Mouse (Mus musculus) kidney, embryonic 16.5 days (tissue): ENCODE results near the gene Acvr1b. TPM values are rescaled to one million over a fixed set of nuclear protein-coding genes. Genes with fewer than 3 reads are reported as not detected.
A peak's percentile ranks its signal among the peaks of the same experiment; 100 is the strongest.

ENCODE experiments used
- ATAC-seq: fragments of 200-750 bp; cut with Nextera tagmentation; 2 replicates; pipeline ENCODE4 v1.8.0; 2017; ENCODE audit warnings: moderate TSS enrichment; ENCODE audit not compliant: low FRiP score, low TSS enrichment
- H3K27ac ChIP-seq: fragments of 300-500 bp; sonication (generic); 2 replicates; pipeline ENCODE4 v1.5.1; 2014; ENCODE audit warnings: low read length
- H3K27me3 ChIP-seq: fragments of 300-500 bp; sonication (generic); 2 replicates; pipeline ENCODE4 v1.6.1; 2014; ENCODE audit warnings: low read length, control low read depth, mixed read lengths; ENCODE audit not compliant: insufficient read depth
- H3K36me3 ChIP-seq: fragments of 300-500 bp; sonication (generic); 2 replicates; pipeline ENCODE4 v1.6.1; 2014; ENCODE audit warnings: low read length, control low read depth, mixed read lengths; ENCODE audit not compliant: insufficient read depth
- H3K4me1 ChIP-seq: fragments of 300-500 bp; sonication (generic); 2 replicates; pipeline ENCODE4 v1.6.1; 2014; ENCODE audit warnings: low read length, control low read depth, mixed read lengths; ENCODE audit not compliant: insufficient read depth
- H3K4me2 ChIP-seq: fragments of 300-500 bp; sonication (generic); replicated peaks from 2 replicates; pipeline ENCODE4 v1.6.1; 2014; ENCODE audit warnings: low read depth, low read length
- H3K4me3 ChIP-seq: fragments of 300-500 bp; sonication (generic); 2 replicates; pipeline ENCODE4 v1.5.1; 2014; ENCODE audit warnings: mild to moderate bottlenecking, low read length
- H3K9ac ChIP-seq: fragments of 300-500 bp; sonication (generic); replicated peaks from 2 replicates; pipeline ENCODE4 v1.6.1; 2014; ENCODE audit warnings: low read length
- H3K9me3 ChIP-seq: fragments of 300-500 bp; sonication (generic); 2 replicates; pipeline ENCODE4 v1.6.1; 2016; ENCODE audit warnings: low read length, control low read depth
- WGBS: fragments of 180-500 bp; shearing (Covaris S2); extraction: QIAGEN DNeasy Blood & Tissue Kit; methylation state at CpG from one replicate; pipeline ENCODE4 v1.1.7; 2014; 5-methylcytosine and 5-hydroxymethylcytosine counted together
- polyA plus RNA-seq: library from polyadenylated mRNA; unstranded; fragments of >200 nt; fragmentation: Nextera tagmentation; extraction: Ambion mirVana; gene quantifications from 2 replicates; pipeline ENCODE4 v1.2.1, GENCODE M21; 2015

The Acvr1b gene
- polyA plus RNA-seq, 1 experiment from 2014 or later: 8.8 TPM

DNA sequence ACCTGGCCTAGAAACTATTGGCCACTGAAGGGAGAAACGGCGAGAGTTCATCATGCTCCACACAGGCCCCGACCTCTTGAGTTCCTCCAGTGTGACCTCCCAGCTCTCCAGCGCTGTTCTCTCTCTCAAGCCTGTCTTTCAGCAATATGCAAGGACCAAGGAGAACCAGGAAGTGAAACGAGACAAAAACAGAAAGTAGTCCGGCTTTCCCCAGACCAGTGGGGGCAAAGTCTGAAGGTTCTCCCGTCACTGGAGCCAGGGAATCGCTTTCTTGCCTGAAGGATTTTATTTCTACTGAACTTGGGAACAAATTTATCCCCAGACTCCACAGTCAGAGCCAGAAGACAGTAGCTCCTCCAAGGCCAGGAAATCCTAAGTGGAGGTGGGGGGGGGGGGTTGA is 29.1 kb upstream of the Acvr1b start:
- peak overlapping the region; percentile 60 for H3K27ac ChIP-seq
- H3K27me3 ChIP-seq: no peaks in the 10 kb centered on the region
- no peak overlapping the region for H3K4me3 ChIP-seq
- H3K4me2 ChIP-seq: no peak overlapping the region
- H3K9me3 ChIP-seq: no peaks in the 10 kb centered on the region
- H3K9ac ChIP-seq: no peak overlapping the region
- H3K36me3 ChIP-seq: no peaks in the 10 kb centered on the region
- peaks cover 75% of the 10 kb centered on the region for H3K4me1 ChIP-seq
- no peak for ATAC-seq
- WGBS: 67% methylated on average over 8 of the region's 8 CpGs

DNA sequence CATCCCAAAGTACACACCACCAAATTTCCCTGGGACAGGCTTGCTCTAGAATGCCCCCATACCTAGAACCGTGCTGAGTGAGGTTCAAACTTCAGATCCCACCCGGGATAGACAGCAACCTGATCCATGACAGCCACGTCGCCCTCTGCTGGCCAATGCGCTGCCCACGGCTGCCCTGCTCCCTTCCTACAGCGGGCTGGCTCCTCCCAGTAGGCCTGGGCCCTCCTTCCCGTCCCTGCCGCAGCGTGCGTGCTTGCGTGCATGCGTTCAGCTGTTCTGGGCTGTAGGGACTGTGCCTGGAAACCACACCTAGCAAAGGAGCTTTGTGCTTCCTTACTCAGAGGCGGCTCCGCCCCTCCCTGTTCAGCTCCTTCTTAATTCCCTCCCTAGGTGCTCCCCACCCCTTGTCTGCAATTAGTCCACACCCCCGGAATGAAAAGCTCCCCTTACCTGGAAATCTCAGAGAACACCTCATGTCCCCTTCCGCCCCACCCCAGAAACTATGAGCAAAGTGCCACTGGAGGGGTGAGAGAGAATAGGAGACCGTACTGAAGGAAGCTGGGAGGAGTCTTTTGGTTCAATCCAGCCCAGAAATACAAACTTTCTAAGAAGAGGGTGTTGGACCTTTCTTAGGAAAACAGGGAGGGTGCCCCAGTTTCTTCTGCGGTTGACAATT is 28.3 kb upstream of the Acvr1b start:
- peak; percentile 90 for ATAC-seq
- H3K9ac ChIP-seq: peak overlapping the region; percentile 65
- H3K27ac ChIP-seq: peak overlapping the region; percentile 60
- no peaks in the 10 kb centered on the region for H3K36me3 ChIP-seq
- H3K4me1 ChIP-seq: peaks cover 67% of the 10 kb centered on the region
- WGBS: 11% methylated on average over 19 of the region's 19 CpGs
- H3K4me2 ChIP-seq: peak overlapping the region; percentile 50
- H3K4me3 ChIP-seq: peak overlapping the region; percentile 13; the same call in 1 of the 2 replicates
- no peaks in the 10 kb centered on the region for H3K9me3 ChIP-seq
- H3K27me3 ChIP-seq: no peaks in the 10 kb centered on the region

DNA sequence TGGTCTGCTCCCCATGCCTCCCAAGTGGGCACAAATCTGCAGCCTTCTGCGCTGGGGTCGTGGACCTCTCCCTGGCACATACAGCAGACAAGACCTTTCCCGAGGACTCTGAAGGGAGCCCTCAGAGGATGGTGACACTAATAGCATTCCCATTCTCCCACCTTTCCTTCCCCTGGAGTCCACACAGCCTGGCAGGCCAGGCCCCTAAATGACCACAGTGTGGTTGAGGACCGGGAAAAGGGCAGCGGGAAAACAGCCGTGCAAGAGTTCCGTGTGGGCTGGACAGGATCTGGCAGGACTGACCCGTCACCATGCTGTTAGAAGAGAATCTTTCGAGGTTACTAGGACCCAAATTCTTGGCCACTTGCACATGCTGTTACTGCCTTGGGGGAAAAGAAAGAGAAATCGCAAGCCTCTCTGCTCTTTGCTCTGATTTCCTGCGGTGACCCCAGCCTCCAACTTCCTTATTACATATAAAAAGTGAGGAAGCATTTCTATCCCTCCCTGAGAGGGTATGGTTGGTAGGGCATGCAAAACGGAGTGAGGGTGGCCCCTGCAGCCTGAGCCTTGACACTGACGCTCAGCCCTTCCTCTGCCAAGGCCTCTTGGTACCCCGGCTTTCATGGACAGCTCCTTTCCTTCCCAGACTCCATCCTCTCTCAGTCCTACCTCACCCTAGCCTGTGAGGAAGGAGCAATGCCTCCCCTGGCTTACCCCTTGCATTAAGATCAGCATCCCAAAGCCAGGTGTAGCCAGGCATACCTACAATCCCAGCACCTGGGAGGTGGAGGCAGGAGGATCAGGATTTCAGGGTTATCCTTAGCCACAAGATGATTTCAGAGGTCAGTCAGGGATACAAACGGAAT is 27.5 kb upstream of the Acvr1b start:
- WGBS: 57% methylated on average over 15 of the region's 15 CpGs
- Histone ChIP-seq H3K4me2 (peak overlapping the region; percentile 50), H3K9me3 (no peaks in the 10 kb centered on the region), H3K36me3 (no peaks in the 10 kb centered on the region), H3K4me3 (no peak overlapping the region; the same call in 1 of the 2 replicates), H3K4me1 (peaks cover 62% of the 10 kb centered on the region), H3K27me3 (no peaks in the 10 kb centered on the region), H3K9ac (peak overlapping the region; percentile 65), H3K27ac (peak overlapping the region; percentile 60; the same call in 1 of the 2 replicates)
- no peak for ATAC-seq

DNA sequence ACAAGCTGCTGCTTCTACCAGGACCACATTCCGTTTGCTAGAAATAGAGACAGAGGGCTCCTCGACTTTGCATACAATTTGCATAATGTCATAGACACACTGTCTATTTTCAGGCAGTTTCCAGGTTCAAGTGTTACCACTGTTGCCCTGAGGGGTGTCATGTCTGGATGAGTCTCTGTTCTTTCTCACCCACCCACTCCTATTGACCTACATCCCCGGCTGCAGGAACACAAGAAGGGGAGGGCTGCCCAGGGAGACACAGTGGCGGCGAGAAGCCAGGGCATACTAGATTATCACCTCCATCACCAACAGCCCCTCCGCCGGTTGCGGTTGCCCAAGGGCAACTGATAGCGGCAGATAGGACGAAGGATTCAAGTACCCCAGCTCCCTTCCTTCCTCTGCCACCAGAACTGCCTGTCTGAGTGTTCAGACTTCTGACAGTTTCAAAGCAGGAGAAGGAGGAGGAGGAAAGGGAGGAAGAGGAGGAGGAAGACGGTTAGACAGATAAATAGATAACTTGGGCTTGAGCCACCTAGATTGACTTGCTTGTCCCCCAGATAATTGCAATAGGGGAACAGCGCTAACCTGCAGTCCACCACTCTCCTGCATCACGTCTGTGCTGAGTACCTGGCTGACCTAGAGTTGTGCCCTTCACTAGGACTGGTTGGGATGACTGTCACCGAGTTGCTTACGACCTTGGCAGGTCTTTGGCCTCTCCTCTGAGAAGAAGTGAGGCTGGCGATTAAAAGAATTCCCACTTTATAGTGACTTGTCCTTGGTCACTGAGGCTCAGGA is 26.6 kb upstream of the Acvr1b start:
- Histone ChIP-seq H3K27me3 (no peaks in the 10 kb centered on the region), H3K36me3 (no peaks in the 10 kb centered on the region), H3K4me2 (no peak overlapping the region), H3K4me3 (no peak overlapping the region), H3K27ac (0 out of 2 replicates have a peak overlapping the region, but pooled peaks have one; percentile 40), H3K9me3 (no peaks in the 10 kb centered on the region), H3K9ac (no peak overlapping the region), H3K4me1 (peaks cover 58% of the 10 kb centered on the region)
- ATAC-seq: no peak
- WGBS: 63% methylated on average over 16 of the region's 16 CpGs

DNA sequence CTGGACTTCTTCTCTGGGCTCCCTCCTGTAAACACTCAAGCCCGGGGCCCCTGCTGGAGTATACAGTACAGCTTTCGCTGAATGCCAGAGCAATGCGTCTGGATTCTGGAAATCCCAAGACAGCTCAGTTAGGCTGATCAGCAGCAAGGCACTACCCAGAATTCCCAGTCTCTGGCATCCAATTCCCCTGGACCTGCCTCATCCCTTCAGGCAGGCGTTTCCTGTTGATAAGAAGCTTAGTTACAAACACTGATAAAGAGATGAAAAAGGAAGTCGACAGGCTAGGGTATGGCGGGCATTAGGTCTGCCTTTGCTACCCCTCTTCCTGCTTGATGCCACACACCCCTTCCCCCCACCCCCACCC is 26.0 kb upstream of the Acvr1b start:
- no peaks in the 10 kb centered on the region for H3K27me3 ChIP-seq
- ATAC-seq: no peak
- H3K36me3 ChIP-seq: no peaks in the 10 kb centered on the region
- WGBS: 53% methylated on average over 6 of the region's 6 CpGs
- peaks cover 54% of the 10 kb centered on the region for H3K4me1 ChIP-seq
- H3K4me3 ChIP-seq: no peak overlapping the region
- H3K4me2 ChIP-seq: no peak overlapping the region
- 0 out of 2 replicates have a peak overlapping the region, but pooled peaks have one; percentile 40 for H3K27ac ChIP-seq
- no peak overlapping the region for H3K9ac ChIP-seq
- no peaks in the 10 kb centered on the region for H3K9me3 ChIP-seq

DNA sequence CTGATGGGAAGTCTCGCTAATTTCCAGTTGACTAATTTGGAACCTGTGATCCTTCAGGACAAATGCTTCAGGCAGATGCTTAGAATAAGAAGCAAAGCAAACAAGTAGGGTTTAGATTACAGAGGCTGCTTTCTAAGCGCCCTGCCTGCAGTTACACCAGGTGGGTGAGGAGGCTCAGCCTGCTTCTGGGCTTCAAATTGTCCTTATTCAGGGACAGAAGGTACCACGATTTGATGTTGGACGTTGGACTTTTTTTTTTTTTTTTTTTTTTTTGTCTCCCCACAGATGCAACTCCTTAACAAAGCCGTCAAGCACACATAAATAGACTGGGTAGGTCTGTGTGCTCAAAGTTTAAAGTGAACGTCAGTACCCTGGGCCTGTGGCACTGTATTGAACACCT is 25.3 kb upstream of the Acvr1b start:
- H3K27me3 ChIP-seq: no peaks in the 10 kb centered on the region
- H3K4me3 ChIP-seq: no peak overlapping the region
- H3K4me2 ChIP-seq: no peak overlapping the region
- no peaks in the 10 kb centered on the region for H3K9me3 ChIP-seq
- no peak for ATAC-seq
- WGBS: 67% methylated on average over 6 of the region's 6 CpGs
- 0 out of 2 replicates have a peak overlapping the region, but pooled peaks have one; percentile 20 for H3K27ac ChIP-seq
- peaks cover 53% of the 10 kb centered on the region for H3K4me1 ChIP-seq
- H3K36me3 ChIP-seq: no peaks in the 10 kb centered on the region
- no peak overlapping the region for H3K9ac ChIP-seq

DNA sequence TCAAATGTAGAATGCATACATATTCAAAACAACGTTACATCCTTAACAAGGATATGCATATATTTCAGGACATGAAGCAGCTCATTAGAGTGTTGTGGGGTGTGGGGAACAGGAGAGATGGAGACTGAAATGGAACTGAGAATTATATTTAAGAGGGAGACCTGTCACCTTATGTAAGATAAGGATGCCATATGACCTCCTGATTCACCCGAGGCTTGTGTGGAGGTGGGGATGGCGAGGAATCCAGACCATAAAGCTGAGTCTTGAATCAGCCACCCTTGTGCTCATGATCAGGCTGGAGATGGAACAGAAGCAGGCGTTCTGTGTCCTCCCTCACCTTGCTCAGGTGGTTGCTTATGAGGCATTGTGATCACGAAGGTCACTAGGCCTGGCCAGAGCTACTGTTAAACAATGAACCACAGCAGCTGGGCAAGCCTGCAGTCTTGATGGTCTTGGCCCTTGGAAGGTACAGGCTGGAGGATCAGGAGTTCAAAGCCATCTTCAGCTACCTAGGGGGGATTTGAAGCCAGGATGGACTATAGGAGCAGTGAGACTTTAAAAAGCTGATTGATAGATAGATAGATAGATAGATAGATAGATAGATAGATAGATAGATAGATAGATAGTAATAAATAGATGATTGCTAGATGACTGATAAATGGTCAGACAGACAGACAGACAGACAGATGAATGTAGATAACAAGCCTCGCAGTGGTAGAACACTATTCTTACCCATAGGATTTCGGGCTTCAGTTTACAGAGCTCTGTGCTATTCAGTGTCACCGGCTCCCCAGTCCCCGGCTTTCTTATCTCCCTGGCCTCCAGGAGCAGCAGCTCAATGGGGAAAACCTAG is 22.2 kb upstream of the Acvr1b start:
- H3K27ac ChIP-seq: no peak overlapping the region
- no peaks in the 10 kb centered on the region for H3K27me3 ChIP-seq
- no peaks in the 10 kb centered on the region for H3K36me3 ChIP-seq
- no peak overlapping the region for H3K4me3 ChIP-seq
- no peak for ATAC-seq
- no peaks in the 10 kb centered on the region for H3K9me3 ChIP-seq
- no peak overlapping the region for H3K4me2 ChIP-seq
- H3K4me1 ChIP-seq: peaks cover 25% of the 10 kb centered on the region
- 80% methylated on average over 9 of the region's 9 CpGs for WGBS
- H3K9ac ChIP-seq: no peak overlapping the region

DNA sequence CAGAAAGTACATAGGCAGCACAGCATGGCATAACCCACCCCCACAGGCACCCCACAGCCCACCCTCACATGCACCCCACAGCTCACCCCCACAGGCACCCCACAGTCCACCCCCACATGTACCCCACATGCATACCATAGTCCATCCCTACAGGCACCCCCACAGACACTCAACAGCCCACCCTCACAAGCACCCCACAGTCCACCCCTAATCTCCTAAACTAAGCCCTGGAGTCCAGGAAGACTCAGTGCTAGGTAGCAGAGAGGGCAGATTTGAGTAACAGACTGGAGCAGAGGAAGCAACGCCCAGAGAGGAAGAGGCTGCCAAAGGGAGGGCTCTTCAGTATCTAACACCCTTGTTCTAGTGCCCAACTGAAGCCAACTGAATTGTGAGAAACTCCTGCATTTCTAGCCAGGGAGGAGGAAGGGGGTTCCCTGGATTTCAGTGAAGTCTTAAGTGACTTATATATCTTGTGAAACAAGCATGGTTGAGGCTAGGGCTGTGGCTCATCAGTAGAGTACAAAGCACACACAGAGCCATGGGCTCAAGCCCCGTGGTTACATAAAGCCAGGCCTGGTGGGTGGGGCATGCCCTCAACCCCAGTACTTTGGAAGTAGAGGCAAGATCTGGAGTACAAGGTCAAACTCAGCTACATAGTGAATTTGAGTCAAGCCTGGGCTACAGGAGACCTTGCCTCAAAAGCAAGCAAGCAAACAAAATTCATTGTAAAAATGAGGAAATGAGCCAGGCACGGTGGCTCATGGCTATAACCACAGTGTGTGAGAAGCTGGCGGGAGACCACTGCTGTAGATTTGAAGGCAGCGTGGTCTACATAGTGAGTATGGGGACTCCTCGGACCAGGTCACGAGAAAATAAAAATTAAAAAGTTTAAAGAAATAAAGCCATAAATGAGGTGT is 18.9 kb upstream of the Acvr1b start:
- Histone ChIP-seq H3K4me3 (no peak overlapping the region), H3K27me3 (no peaks in the 10 kb centered on the region), H3K4me1 (peaks cover 12% of the 10 kb centered on the region; the same call in 1 of the 2 replicates), H3K9me3 (no peaks in the 10 kb centered on the region), H3K4me2 (no peak overlapping the region), H3K27ac (no peak overlapping the region), H3K36me3 (no peaks in the 10 kb centered on the region), H3K9ac (no peak overlapping the region)
- 76% methylated on average over 7 of the region's 7 CpGs for WGBS
- ATAC-seq: peak; percentile 6; the same call in 1 of the 2 replicates
